Mouse (Mus musculus) bone marrow, adult 2 months (tissue): ENCODE data around the gene Odf3b.

Experiments
- CTCF ChIP-seq: fragments of 200-500 bp; IDR thresholded peaks from 2 replicates; pipeline ENCODE4 v1.5.1; 2011; ENCODE audit warnings: low read length, control low read depth; ENCODE audit not compliant: control insufficient read depth, insufficient read depth
- POLR2A ChIP-seq: fragments of 200-500 bp; IDR thresholded peaks from 2 replicates; pipeline ENCODE4 v1.6.1; 2011; ENCODE audit warnings: low read depth, mild to moderate bottlenecking, control low read depth, low read length, borderline replicate concordance; ENCODE audit not compliant: control insufficient read depth

- TF ChIP-seq CTCF, result no peak
- no peak for TF ChIP-seq POLR2A
Measured at GRCm38 (mm10) chr15:89376040-89376439, 3.0 kb downstream of the Odf3b start.
